Mouse (Mus musculus): ENCODE data around the gene Tcf7l2. TPM values are rescaled to one million over a fixed set of nuclear protein-coding genes. Genes with fewer than 3 reads are reported as not detected.

Tcf7l2 gene
- polyA plus RNA-seq, 1 experiment from 2014 or later, result 166 TPM

- no peak overlapping the region for H3K27ac ChIP-seq
- no peaks in the 10 kb centered on the region for H3K9me3 ChIP-seq (replicated peaks)
- WGBS, result 93% methylated on average over 4 of the region's 4 CpGs
- no peak for DNase-seq (ENCODE audit: low spot score)
- H3K4me3 ChIP-seq, result no peak overlapping the region
- H3K36me3 ChIP-seq, result peaks cover 73% of the 10 kb centered on the region
- peaks cover 50% of the 10 kb centered on the region for H3K4me1 ChIP-seq
- no peaks in the 10 kb centered on the region for H3K27me3 ChIP-seq (ENCODE audit: low read depth, poor library complexity, severe bottlenecking)
Observed at GRCm38 (mm10) chr19:55868597-55868996, 127.0 kb downstream of the Tcf7l2 start.

GRCm38 (mm10) chr19:55870825-55871224 lies 129.2 kb downstream of the Tcf7l2 start:
- WGBS, result 77% methylated on average over 12 of the region's 12 CpGs
- peaks cover 43% of the 10 kb centered on the region for H3K4me1 ChIP-seq
- no peak for DNase-seq (ENCODE audit: low spot score)
- no peaks in the 10 kb centered on the region for H3K27me3 ChIP-seq (ENCODE audit: low read depth, poor library complexity, severe bottlenecking)
- H3K36me3 ChIP-seq, result peaks cover 66% of the 10 kb centered on the region
- no peak overlapping the region for H3K27ac ChIP-seq
- no peaks in the 10 kb centered on the region for H3K9me3 ChIP-seq (replicated peaks)
- no peak overlapping the region for H3K4me3 ChIP-seq

GRCm38 (mm10) chr19:55871496-55871895 lies 129.9 kb downstream of the Tcf7l2 start:
- WGBS, result 74% methylated on average over 3 of the region's 3 CpGs
- no peak for DNase-seq (ENCODE audit: low spot score)
- Histone ChIP-seq H3K27me3 (ENCODE audit: low read depth, poor library complexity, severe bottlenecking) (no peaks in the 10 kb centered on the region), H3K4me1 (peaks cover 50% of the 10 kb centered on the region), H3K9me3 (replicated peaks) (no peaks in the 10 kb centered on the region), H3K4me3 (no peak overlapping the region), H3K27ac (no peak overlapping the region), H3K36me3 (peaks cover 64% of the 10 kb centered on the region)

GRCm38 (mm10) chr19:55873221-55873620 lies 131.6 kb downstream of the Tcf7l2 start:
- Histone ChIP-seq H3K27ac (no peak overlapping the region), H3K36me3 (peaks cover 48% of the 10 kb centered on the region), H3K27me3 (ENCODE audit: low read depth, poor library complexity, severe bottlenecking) (no peaks in the 10 kb centered on the region), H3K4me1 (peaks cover 54% of the 10 kb centered on the region), H3K4me3 (no peak overlapping the region), H3K9me3 (replicated peaks) (no peaks in the 10 kb centered on the region)
- DNase-seq (ENCODE audit: low spot score), result no peak
- WGBS, result 85% methylated on average over 3 of the region's 3 CpGs

DNA sequence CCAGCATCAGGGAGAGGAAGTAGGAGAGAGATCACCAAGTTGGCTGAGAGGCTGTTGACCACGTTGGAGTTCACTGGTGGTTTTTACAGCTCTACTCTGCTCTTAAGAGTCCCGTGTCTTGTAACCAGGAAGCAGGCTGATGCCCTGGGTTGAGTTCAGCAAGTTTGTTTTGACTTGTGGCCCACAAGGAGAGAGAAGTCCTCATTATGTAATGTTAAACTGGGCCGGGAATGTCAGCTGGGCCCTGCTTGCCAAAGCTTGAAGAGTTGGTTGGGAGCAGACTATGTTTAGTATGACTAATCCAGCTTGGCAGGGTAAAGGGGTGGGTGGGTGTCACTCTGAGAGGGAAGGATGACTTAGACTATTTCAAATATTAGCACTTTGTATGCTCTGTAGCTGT lies 134.9 kb downstream of the Tcf7l2 start:
- no peaks in the 10 kb centered on the region for H3K9me3 ChIP-seq (replicated peaks)
- H3K27ac ChIP-seq, result peak overlapping the region; percentile 11; the same call in 1 of the 2 replicates
- DNase-seq (ENCODE audit: low spot score), result no peak
- H3K27me3 ChIP-seq (ENCODE audit: low read depth, poor library complexity, severe bottlenecking), result no peaks in the 10 kb centered on the region
- peaks cover 48% of the 10 kb centered on the region for H3K4me1 ChIP-seq
- no peak overlapping the region for H3K4me3 ChIP-seq
- 54% methylated on average over 3 of the region's 3 CpGs for WGBS
- peaks cover 23% of the 10 kb centered on the region; the same call in 1 of the 2 replicates for H3K36me3 ChIP-seq

- H3K27ac ChIP-seq, result peak overlapping the region; percentile 44; the same call in 1 of the 2 replicates
- 58% methylated on average over 7 of the region's 7 CpGs for WGBS
Observed at GRCm38 (mm10) chr19:55877404-55877915, 135.8 kb downstream of the Tcf7l2 start.

DNA sequence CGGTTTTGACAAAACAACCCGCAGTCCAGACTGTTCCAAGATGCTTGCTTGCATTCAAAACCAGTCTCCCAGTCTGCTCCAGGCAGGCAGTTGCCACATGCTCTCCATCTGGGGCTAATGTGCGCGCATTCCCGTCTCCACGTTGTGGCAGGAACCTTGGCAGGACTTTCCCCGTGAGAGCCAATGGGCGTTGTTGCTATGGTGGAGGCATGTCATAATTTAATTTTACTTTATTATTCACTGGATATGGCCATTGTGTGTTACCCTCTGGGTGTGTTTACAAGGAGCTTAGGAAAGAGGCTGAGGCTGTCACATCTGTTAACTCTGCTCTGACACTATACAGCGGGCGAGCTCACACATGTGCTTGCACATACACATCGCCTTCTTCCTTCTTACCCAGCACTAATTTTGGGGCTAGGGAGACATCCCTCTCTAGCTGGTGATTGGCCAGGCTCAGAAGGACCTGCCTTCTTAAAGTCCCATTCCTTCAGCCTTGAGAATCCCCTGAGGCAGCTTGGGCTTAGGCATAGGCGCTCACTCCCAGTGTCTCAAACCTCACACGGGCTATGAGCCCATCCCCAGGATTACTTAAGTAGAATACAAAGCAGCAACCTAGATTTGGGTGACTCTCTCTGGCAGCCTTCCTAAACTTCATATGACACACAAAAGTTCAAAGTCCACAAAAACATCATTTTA lies 139.2 kb downstream of the Tcf7l2 start:
- H3K36me3 ChIP-seq, result 0 out of 2 replicates have a peak, but pooled peaks cover 4% of the 10 kb centered on the region
- no peaks in the 10 kb centered on the region for H3K9me3 ChIP-seq (replicated peaks)
- H3K27ac ChIP-seq, result no peak overlapping the region
- H3K4me1 ChIP-seq, result peaks cover 38% of the 10 kb centered on the region
- WGBS, result 75% methylated on average over 13 of the region's 13 CpGs
- H3K4me3 ChIP-seq, result no peak overlapping the region
- no peaks in the 10 kb centered on the region for H3K27me3 ChIP-seq (ENCODE audit: low read depth, poor library complexity, severe bottlenecking)
- DNase-seq (ENCODE audit: low spot score), result no peak

More at GRCm38 (mm10) chr19:55877404-55877915, 135.8 kb downstream of the Tcf7l2 start:
- Histone ChIP-seq H3K4me3 (no peak overlapping the region), H3K27me3 (ENCODE audit: low read depth, poor library complexity, severe bottlenecking) (no peaks in the 10 kb centered on the region), H3K9me3 (replicated peaks) (no peaks in the 10 kb centered on the region), H3K4me1 (peaks cover 39% of the 10 kb centered on the region), H3K36me3 (peaks cover 23% of the 10 kb centered on the region; the same call in 1 of the 2 replicates)
- peak; percentile 76 for DNase-seq (ENCODE audit: low spot score)

DNA sequence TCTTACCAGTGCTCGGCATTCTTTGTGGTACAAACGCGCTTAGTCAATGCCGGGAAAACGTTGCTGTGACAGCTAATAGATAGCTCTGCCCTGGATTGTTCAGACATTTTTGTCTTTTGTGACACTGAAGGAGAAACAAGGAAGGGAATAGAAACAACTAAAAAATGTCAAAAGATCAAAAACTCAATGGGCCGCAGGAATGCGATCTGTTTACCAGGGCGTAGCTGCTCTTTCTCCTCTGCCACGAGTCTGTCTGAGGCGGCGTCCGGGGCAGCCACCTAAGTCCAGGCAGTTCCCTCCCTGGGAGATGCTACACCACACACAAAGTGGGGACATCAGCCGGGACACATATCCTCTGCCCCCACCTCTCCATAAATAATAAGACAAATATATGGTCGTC lies 144.9 kb downstream of the Tcf7l2 start:
- 89% methylated on average over 14 of the region's 14 CpGs for WGBS
- H3K4me3 ChIP-seq, result no peak overlapping the region
- peaks cover 12% of the 10 kb centered on the region for H3K4me1 ChIP-seq
- no peak overlapping the region for H3K27ac ChIP-seq
- H3K36me3 ChIP-seq, result peaks cover 11% of the 10 kb centered on the region
- H3K27me3 ChIP-seq (ENCODE audit: low read depth, poor library complexity, severe bottlenecking), result no peaks in the 10 kb centered on the region
- no peaks in the 10 kb centered on the region for H3K9me3 ChIP-seq (replicated peaks)
- no peak for DNase-seq (ENCODE audit: low spot score)

GRCm38 (mm10) chr19:55891692-55892183 lies 150.1 kb downstream of the Tcf7l2 start:
- Histone ChIP-seq H3K9me3 (replicated peaks) (no peaks in the 10 kb centered on the region), H3K4me1 (peaks cover 51% of the 10 kb centered on the region), H3K36me3 (peaks cover 11% of the 10 kb centered on the region), H3K27me3 (ENCODE audit: low read depth, poor library complexity, severe bottlenecking) (peaks cover 15% of the 10 kb centered on the region), H3K4me3 (no peak overlapping the region), H3K27ac (no peak overlapping the region)
- DNase-seq (ENCODE audit: low spot score), result no peak
- 60% methylated on average over 9 of the region's 9 CpGs for WGBS

DNA sequence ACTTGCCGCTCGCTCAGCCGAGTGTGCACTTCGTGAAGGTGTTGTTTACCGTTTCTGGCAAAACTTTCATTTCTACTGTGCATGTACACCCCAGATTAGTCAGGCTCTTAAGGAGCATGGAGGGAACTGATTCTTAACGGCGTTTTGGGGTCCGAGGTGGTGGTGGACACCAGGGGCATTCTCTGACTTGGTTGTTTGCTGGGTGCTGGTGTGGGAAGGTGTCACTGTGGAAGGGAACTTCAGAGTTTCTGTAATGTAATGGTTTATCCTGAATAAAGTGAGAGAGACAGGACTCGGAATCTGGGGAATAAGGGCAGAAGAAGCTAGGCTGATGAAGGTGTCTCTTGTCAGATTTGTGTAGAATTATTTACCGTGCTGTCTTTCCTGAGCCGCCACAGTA lies 151.9 kb downstream of the Tcf7l2 start:
- no peak overlapping the region for H3K4me3 ChIP-seq
- peaks cover 8% of the 10 kb centered on the region for H3K36me3 ChIP-seq
- 81% methylated on average over 11 of the region's 11 CpGs for WGBS
- peaks cover 18% of the 10 kb centered on the region for H3K27me3 ChIP-seq (ENCODE audit: low read depth, poor library complexity, severe bottlenecking)
- no peaks in the 10 kb centered on the region for H3K9me3 ChIP-seq (replicated peaks)
- DNase-seq (ENCODE audit: low spot score), result no peak
- H3K27ac ChIP-seq, result no peak overlapping the region
- H3K4me1 ChIP-seq, result peaks cover 69% of the 10 kb centered on the region

DNA sequence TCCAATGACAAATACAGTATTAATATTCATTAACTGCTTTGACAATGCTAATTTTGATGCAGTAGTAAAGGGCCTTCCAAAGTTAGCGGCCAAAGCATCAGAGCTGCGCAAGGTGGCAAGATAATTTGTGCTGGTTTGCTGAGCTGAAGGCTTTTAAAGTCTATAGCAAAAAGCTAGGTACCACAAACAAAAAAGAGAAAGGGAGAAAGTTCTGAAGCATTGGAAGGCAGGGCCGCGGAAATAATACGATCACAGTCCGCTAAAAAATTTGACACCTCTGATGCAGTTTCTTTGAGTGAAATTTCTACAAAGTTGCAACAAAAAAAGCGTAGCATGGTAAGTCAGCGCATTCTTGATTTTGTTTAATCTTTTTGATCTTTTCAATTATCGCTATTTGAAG lies 152.8 kb downstream of the Tcf7l2 start:
- no peaks in the 10 kb centered on the region for H3K9me3 ChIP-seq (replicated peaks)
- DNase-seq (ENCODE audit: low spot score), result no peak
- peaks cover 18% of the 10 kb centered on the region for H3K27me3 ChIP-seq (ENCODE audit: low read depth, poor library complexity, severe bottlenecking)
- H3K36me3 ChIP-seq, result 0 out of 2 replicates have a peak, but pooled peaks cover 2% of the 10 kb centered on the region
- no peak overlapping the region for H3K4me3 ChIP-seq
- peaks cover 77% of the 10 kb centered on the region for H3K4me1 ChIP-seq
- WGBS, result 59% methylated on average over 9 of the region's 9 CpGs
- H3K27ac ChIP-seq, result no peak overlapping the region

- Histone ChIP-seq H3K4me1 (peaks cover 77% of the 10 kb centered on the region), H3K9me3 (replicated peaks) (no peaks in the 10 kb centered on the region), H3K27ac (peak overlapping the region; percentile 70), H3K36me3 (no peaks in the 10 kb centered on the region), H3K27me3 (ENCODE audit: low read depth, poor library complexity, severe bottlenecking) (peaks cover 18% of the 10 kb centered on the region), H3K4me3 (peak overlapping the region; percentile 48)
- peak; percentile 76 for DNase-seq (ENCODE audit: low spot score)
- under 1% methylated on average over 27 of the region's 27 CpGs for WGBS
Observed at GRCm38 (mm10) chr19:55895317-55895716, 153.7 kb downstream of the Tcf7l2 start.

DNA sequence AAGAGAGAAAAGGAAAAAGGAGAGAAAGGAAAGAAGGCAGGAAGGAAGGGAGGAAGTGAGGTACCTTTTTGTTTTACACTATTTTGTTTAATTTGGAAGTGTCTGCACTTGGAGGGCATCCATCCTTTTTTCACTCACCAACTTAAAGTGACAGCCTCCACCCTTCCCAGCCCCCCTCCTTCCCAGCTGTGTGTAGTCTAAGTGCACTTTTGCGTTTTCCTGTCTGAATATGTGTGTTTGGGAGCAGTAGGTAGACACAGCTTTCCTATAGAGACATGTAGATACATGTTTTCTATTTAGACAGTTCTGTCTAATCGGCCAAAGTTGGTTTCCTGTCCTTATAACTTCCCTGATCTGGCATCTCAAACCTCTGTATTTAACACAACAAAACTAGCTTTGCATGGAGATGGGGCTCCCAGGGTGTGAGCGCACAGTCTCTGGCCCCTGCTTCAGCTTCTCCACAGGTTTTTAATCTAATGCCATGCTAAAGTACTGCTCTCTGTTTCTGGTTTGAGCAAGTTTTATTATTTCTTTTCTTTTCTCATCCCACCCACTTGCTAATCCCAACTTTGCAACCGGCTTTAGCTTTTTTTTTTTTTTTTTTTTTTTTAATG lies 154.3 kb downstream of the Tcf7l2 start:
- 19% methylated on average over 4 of the region's 4 CpGs for WGBS
- peak; percentile 31 for DNase-seq (ENCODE audit: low spot score)

More for the DNA sequence above, 154.3 kb downstream of the Tcf7l2 start:
- Histone ChIP-seq H3K36me3 (no peaks in the 10 kb centered on the region), H3K9me3 (replicated peaks) (no peaks in the 10 kb centered on the region), H3K27me3 (ENCODE audit: low read depth, poor library complexity, severe bottlenecking) (peaks cover 18% of the 10 kb centered on the region), H3K4me3 (peak overlapping the region; percentile 48), H3K27ac (peak overlapping the region; percentile 70), H3K4me1 (peaks cover 81% of the 10 kb centered on the region)

Data from limb, embryonic 10.5 days (tissue).